Mouse (Mus musculus) adrenal gland, adult 18-20 months (tissue): ENCODE data around the gene Rab11fip4. TPM values are rescaled to one million over a fixed set of nuclear protein-coding genes. Genes with fewer than 3 reads are reported as not detected.

ENCODE experiments used
- DNase-seq, 2 experiments: peaks; one replicate each; pipeline ENCODE4 v3.0.0; 2021 to 2022; ENCODE audit warnings: low spot score in 2 of 2
- total RNA-seq, 2 experiments: library from RNA; stranded (reverse); gene quantifications; 1 replicate in 1 of 2; 2 replicates in 1 of 2; pipeline ENCODE4 v1.2.3; 2021

Gene Rab11fip4
- total RNA-seq, 2 experiments from 2014 or later, result 2.0 to 4.3 TPM

- no peak for DNase-seq
Observed at GRCm38 (mm10) chr11:79613711-79614110, 22.7 kb downstream of the Rab11fip4 start.

- no peak for DNase-seq
Observed at GRCm38 (mm10) chr11:79614880-79615279, 23.9 kb downstream of the Rab11fip4 start.

GRCm38 (mm10) chr11:79615871-79616270, 24.9 kb downstream of the Rab11fip4 start:
- DNase-seq, result no peak

DNA sequence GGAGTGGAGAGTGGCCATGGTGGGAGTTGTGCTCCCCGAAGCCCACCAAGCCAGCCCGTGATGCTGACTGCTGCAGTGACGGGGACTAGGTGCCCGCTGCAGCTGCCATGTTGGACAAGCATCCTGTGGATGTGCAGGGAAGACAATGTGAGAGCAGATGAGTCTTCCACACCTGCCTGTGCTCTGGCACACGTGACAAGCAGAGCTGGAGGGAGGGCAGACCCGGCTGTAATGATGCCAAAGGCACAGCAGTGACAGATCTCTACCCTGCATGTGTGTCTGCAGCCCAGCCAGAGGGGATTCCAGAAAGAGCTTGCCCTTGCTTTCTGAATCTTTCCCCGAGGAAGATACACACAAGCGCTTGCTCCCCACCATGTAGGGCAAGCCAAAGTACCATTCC, 27.0 kb downstream of the Rab11fip4 start:
- DNase-seq, result no peak

DNA sequence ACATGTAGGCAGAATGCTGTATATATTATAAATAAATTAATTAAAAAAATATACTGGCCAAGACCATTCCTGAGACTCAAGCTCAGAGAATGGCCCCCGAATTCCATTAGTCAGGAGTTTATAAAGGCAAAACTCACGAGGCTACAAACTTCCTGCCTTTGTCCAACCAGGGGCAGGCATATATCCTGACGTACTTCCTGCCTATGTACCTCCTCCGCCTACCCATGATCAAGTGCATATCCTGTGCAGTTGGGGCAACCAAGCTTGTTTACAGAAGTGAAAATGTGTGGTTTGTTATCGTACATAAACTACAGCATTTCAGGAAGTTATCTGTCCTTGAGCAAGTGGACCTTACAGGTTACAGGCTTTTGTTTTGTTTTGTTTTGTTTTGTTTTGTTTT, 32.0 kb downstream of the Rab11fip4 start:
- DNase-seq, result no peak

DNA sequence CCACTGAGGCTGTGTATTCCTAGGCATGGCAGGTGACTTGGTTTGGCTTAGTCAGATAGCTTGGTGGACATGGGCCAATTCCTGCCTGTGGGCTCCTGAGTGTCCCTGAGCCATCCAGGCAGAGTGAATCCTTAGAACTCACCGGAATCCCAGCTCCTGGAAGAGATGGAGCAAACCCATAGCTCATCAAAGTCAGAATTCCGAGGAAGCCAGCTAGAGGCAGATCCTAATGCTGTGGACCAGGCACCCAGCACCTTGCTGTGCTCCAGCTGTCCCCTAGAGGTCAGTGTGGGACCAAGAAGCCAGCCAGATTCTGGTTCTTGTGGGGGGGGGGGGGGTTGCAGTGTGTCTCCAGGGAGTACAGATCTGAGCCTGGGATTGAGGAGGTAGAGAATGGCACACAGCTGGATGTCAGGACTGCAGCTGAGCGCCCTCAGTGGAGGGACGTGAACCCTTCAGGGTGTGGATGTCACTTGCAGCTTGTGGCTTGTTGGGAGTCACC, 33.8 kb downstream of the Rab11fip4 start:
- DNase-seq, result peak; percentile 61 to 65

DNA sequence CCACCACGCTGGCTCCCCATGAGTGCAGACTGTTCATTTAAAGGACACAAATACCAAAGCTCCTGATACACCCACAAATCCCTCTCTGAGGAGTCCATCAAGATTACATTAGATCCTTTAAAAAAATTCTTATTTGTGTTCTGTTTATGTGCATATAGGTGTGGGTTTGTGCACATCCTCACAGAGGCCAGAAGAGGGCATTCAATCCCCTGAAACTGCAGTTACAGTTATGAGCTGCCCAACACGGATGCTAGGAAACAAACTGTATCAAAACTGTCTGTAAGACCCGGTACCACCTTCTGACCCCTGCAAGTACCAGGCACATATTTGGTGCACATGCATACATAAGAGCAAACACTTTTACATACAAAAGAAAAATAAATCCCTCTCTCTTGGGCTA, 37.7 kb downstream of the Rab11fip4 start:
- DNase-seq, result no peak

- no peak for DNase-seq
Observed at GRCm38 (mm10) chr11:79629752-79630374, 38.9 kb downstream of the Rab11fip4 start.

- no peak for DNase-seq
Observed at GRCm38 (mm10) chr11:79630521-79630920, 39.5 kb downstream of the Rab11fip4 start.

GRCm38 (mm10) chr11:79633366-79633765, 42.4 kb downstream of the Rab11fip4 start:
- DNase-seq, result no peak

GRCm38 (mm10) chr11:79635661-79636449, 44.8 kb downstream of the Rab11fip4 start:
- DNase-seq, result no peak

GRCm38 (mm10) chr11:79636481-79636880, 45.5 kb downstream of the Rab11fip4 start:
- no peak for DNase-seq

GRCm38 (mm10) chr11:79638691-79639090, 47.7 kb downstream of the Rab11fip4 start:
- DNase-seq, result no peak

DNA sequence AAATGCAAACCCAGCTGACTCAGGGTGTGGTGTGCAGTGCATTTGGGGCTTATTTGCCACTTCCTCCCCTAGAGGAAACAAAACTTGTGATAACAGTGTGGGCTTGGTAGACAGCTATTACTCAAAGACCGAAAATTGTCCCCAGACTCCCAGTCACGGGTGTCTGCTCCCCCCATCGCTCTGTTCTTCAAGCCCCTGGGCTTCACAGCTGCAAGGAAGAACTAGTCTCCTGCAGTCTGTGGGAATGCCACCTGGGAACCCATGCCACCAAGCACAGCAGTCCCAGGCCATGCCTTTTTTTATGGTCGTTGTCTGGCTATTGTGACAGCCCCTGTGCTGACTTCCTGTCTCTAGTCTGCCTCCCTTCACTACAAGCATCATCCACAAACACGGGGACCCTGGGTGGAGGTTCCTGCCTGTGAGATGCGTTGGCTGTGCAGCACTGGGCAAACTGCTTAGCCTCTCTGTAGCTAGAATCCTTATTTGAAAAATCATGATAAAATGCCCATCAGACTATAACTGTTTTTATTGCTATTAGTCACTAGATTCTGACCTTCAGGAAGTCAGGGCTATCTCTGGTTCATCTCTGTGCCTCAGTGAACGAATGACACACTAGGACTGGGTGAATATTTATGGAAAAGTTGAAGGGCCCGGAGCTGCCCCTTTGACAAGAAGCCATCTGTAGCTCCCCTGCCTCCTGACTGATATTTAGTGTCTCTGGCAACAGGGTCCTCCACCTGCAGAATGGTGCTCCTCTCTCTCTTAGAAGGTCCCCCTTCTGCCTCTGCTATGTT, 50.1 kb downstream of the Rab11fip4 start:
- no peak for DNase-seq

- no peak for DNase-seq
Observed at GRCm38 (mm10) chr11:79643730-79644129, 52.7 kb downstream of the Rab11fip4 start.

DNA sequence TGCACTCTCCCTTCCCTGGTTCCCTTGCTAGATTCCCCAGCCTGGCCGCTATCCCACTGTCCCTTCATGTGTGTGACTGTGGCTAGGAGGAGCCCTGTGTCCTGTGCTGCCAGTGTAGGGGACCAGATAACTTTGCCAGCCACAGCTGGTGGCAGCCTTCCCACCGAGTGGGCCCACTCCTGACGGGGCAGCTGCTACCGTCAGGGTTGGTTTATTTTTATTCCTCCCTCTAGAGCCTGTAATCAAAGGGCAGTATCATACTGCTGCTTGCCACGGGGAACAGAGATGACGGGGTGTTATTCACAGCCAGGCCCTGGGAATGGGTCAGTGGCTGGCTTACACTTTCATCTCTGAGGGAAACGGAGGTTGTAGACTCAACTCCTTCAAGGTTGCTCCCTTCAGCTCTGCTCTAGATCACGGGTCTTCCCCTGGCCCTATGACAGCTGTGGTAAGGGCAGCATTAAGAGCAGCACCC, 53.7 kb downstream of the Rab11fip4 start:
- DNase-seq, result no peak

- no peak for DNase-seq
Observed at GRCm38 (mm10) chr11:79646026-79646425, 55.0 kb downstream of the Rab11fip4 start.

GRCm38 (mm10) chr11:79646467-79647070, 55.6 kb downstream of the Rab11fip4 start:
- no peak for DNase-seq

DNA sequence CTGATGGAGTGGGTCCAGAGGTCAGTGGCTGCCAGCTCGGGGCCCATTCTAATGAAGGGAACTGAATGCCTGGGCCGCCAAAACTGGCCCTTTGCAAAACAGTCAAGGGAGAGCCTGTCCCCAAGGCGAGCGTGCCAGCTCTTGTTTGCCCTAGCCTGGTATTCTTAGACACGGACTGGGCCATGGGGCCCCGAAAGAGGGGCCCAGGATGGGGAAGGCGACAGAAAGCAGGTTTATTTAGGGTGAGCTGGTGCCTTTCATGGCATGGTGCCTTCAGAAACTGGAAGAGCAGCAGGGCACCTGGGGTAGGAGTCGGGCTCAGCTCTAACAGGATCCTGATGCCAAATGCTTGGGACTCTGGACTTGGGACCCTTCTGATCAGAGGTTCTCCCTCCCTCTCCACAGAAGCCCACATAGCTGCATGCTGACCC, 56.1 kb downstream of the Rab11fip4 start:
- no peak for DNase-seq

- no peak for DNase-seq
Observed at GRCm38 (mm10) chr11:79650359-79650835, 59.4 kb downstream of the Rab11fip4 start.

- no peak for DNase-seq
Observed at GRCm38 (mm10) chr11:79652257-79652656, 61.2 kb downstream of the Rab11fip4 start.
